Mouse (Mus musculus) G1E (cell line): ENCODE measurements around the gene Hist1h2bn.

Source experiments
- CTCF ChIP-seq: IDR thresholded peaks from 2 replicates; pipeline ENCODE4 v1.5.1; 2012; ENCODE audit warnings: low read depth, low read length, inconsistent platforms, mixed read lengths
- GATA1 ChIP-seq: IDR thresholded peaks from 2 replicates; pipeline ENCODE4 v1.6.1; 2012; ENCODE audit warnings: borderline replicate concordance, low read length, inconsistent platforms, mixed read lengths
- GATA2 ChIP-seq: IDR thresholded peaks from 2 replicates; pipeline ENCODE4 v1.6.1; 2012; ENCODE audit warnings: low read depth, low read length, inconsistent platforms, borderline replicate concordance
- POLR2AphosphoS5 ChIP-seq: IDR thresholded peaks from 2 replicates; pipeline ENCODE4 v1.6.1; 2012; ENCODE audit warnings: low read depth, low read length, inconsistent platforms; ENCODE audit not compliant: insufficient replicate concordance
- TAL1 ChIP-seq: conservative IDR thresholded peaks from 2 replicates; pipeline ENCODE4 v1.6.1; 2012; ENCODE audit warnings: low read depth, low read length, inconsistent platforms, mixed read lengths

DNA sequence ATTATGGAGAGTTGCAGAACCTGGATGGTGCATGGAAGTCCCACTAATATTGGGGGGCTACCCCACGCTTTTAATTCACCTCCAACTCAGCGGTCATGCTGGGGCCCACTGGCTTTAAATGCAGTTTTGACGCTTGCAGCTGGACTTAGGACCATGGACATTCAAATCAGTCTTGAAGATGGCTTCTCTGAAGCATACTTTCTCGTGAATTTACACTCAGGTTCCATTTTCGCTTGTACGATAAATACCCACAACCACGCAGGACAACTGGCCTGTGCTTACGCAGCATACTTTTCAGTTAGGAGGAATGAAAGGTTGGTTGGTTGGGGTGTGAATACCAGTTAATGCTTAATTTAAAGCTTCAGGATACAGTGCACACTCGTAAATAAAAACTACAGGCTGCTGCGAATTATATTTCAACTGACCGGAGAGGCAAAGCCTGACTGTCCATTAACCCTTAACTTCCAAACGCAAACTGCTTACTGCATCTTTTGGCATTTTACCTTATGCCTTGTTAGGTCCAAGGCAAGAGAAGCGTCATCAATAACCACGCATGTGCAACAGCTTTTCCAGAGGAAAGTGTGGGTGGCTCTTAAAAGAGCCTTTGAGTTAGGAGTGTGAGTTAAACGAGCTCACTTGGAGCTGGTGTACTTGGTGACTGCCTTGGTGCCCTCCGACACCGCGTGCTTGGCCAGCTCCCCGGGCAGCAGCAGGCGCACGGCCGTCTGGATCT is 38.6 kb upstream of the Hist1h2bn start:
- TF ChIP-seq CTCF: no peak
- TF ChIP-seq GATA1: no peak
- TF ChIP-seq TAL1: no peak
- TF ChIP-seq POLR2AphosphoS5: peak; percentile 93; the same call in 1 of the 2 replicates
- no peak for TF ChIP-seq GATA2
